Comparison of ENCODE assay signal across 11 mouse cellular contexts in genomic region chr16:10974939-10975338, GRCm38 (mm10).
A peak's percentile ranks its signal among the peaks of the same experiment; 100 is the strongest.
DNase-seq lines count a peak whose midpoint lies in the region; ATAC-seq lines count a peak whose summit lies in the region.
"Had no signal": no experiment of that assay in that cellular context is flagged by ENCODE, and none has a peak within 500 bp of the region (broad histone marks: within the 10 kb centered on the region; RNA-seq: fewer than 3 reads in every experiment).

No protein-coding gene starts in this region.

- intact Hi-C loops in gastrocnemius, postnatal 36 days (cut with DNase I) = no loop called here

- H3K4me1 ChIP-seq in neural tube, embryonic 11.5 days (ENCODE audit: control insufficient read depth, insufficient read depth, low read length) = peaks cover 8% of the 10 kb centered on the region
- peaks cover 16% of the 10 kb centered on the region for H3K4me1 ChIP-seq in neural tube, embryonic 15.5 days
- H3K4me1 ChIP-seq in stomach, embryonic 14.5 days (ENCODE audit: control insufficient read depth, insufficient read depth, low read length) = peaks cover 16% of the 10 kb centered on the region

- no peaks in the 10 kb centered on the region for H3K27me3 ChIP-seq in neural tube, embryonic 11.5 days (ENCODE audit: control insufficient read depth, insufficient read depth, low read length)
- no peaks in the 10 kb centered on the region for H3K27me3 ChIP-seq in neural tube, embryonic 15.5 days (replicated peaks)
- H3K27me3 ChIP-seq in stomach, embryonic 14.5 days (ENCODE audit: control insufficient read depth, insufficient read depth, low read length) = no peaks in the 10 kb centered on the region
- H3K27me3 ChIP-seq: Patski had no signal

- H3K27ac ChIP-seq in neural tube, embryonic 11.5 days (ENCODE audit: low read depth, low read length) = no peak overlapping the region
- no peak overlapping the region for H3K27ac ChIP-seq in neural tube, embryonic 15.5 days (replicated peaks)
- H3K27ac ChIP-seq in stomach, embryonic 14.5 days (ENCODE audit: low read length) = no peak overlapping the region

- ATAC-seq in neural tube, embryonic 11.5 days (ENCODE audit: insufficient read depth, low FRiP score, low TSS enrichment) = peak; percentile 73; the same call in 1 of the 2 replicates
- ATAC-seq in neural tube, embryonic 15.5 days (ENCODE audit: low FRiP score) = no peak
- ATAC-seq in stomach, embryonic 14.5 days (ENCODE audit: insufficient number of reproducible peaks, insufficient read depth, low FRiP score, low read depth) = peak; percentile 70; the same call in 1 of the 2 replicates
- ATAC-seq: Patski had no signal

- H3K9ac ChIP-seq in neural tube, embryonic 11.5 days (ENCODE audit: low read length) = no peak overlapping the region
- H3K9ac ChIP-seq in neural tube, embryonic 15.5 days (replicated peaks) = no peak overlapping the region
- no peak overlapping the region for H3K9ac ChIP-seq in stomach, embryonic 14.5 days (replicated peaks; ENCODE audit: low read depth, low read length)

- 76% methylated on average over 5 of the region's 5 CpGs for WGBS in neural tube, embryonic 11.5 days
- 71% methylated on average over 5 of the region's 5 CpGs for WGBS in neural tube, embryonic 15.5 days
- 78% methylated on average over 5 of the region's 5 CpGs for WGBS in stomach, embryonic 14.5 days

- H3K4me2 ChIP-seq in neural tube, embryonic 11.5 days (ENCODE audit: low read depth) = no peak overlapping the region
- no peak overlapping the region for H3K4me2 ChIP-seq in neural tube, embryonic 15.5 days
- no peak overlapping the region for H3K4me2 ChIP-seq in stomach, embryonic 14.5 days (replicated peaks; ENCODE audit: low read depth, low read length)

- 0 out of 2 replicates have a peak, but pooled peaks cover 4% of the 10 kb centered on the region for H3K9me3 ChIP-seq in neural tube, embryonic 11.5 days (ENCODE audit: control insufficient read depth, low read length)
- H3K9me3 ChIP-seq in neural tube, embryonic 15.5 days (replicated peaks) = no peaks in the 10 kb centered on the region
- no peaks in the 10 kb centered on the region for H3K9me3 ChIP-seq in stomach, embryonic 14.5 days (ENCODE audit: control insufficient read depth, low read depth, low read length)

- H3K4me3 ChIP-seq in neural tube, embryonic 11.5 days (ENCODE audit: low read depth, low read length) = no peak overlapping the region
- no peak overlapping the region for H3K4me3 ChIP-seq in neural tube, embryonic 15.5 days (replicated peaks)
- no peak overlapping the region for H3K4me3 ChIP-seq in stomach, embryonic 14.5 days (ENCODE audit: low read depth, low read length)

- peak; percentile 86 to 100 for DNase-seq in gastrocnemius, postnatal 4 days (ENCODE audit: low spot score in 2 of 2)
- no peak for DNase-seq in gastrocnemius, postnatal 36 days
- no peak for DNase-seq in neural tube, embryonic 11.5 days (ENCODE audit: low spot score)
- DNase-seq in forelimb bud, embryonic 11.5 days (ENCODE audit: low read depth, low spot score) = peak; percentile 61
- DNase-seq in layer of hippocampus, adult 9-11 months = no peak
- no peak for DNase-seq in right cerebral cortex, postnatal 14 days
- DNase-seq: heart, postnatal 36 days; lung, postnatal 36 days had no signal

- H3K36me3 ChIP-seq in neural tube, embryonic 11.5 days (ENCODE audit: control insufficient read depth, insufficient read depth, low read length) = no peaks in the 10 kb centered on the region
- H3K36me3 ChIP-seq in neural tube, embryonic 15.5 days = no peaks in the 10 kb centered on the region
- no peaks in the 10 kb centered on the region for H3K36me3 ChIP-seq in stomach, embryonic 14.5 days (ENCODE audit: control insufficient read depth, insufficient read depth, low read length)

Comparison
In these comparisons a context has a peak if more than half of its experiments do, and no peak if none do; other contexts are left out.
1. DNase-seq: peak in gastrocnemius, postnatal 4 days (2 of 2) and forelimb bud, embryonic 11.5 days (single experiment); none in gastrocnemius, postnatal 36 days (0 of 2), neural tube, embryonic 11.5 days (single experiment), layer of hippocampus, adult 9-11 months (single experiment) and right cerebral cortex, postnatal 14 days (single experiment).